Mouse (Mus musculus): Measurements from ENCODE around the gene Zfp618.

GRCm38 (mm10) chr4:63186281-63186870 lies 221.0 kb downstream of the Zfp618 start:
- TF ChIP-seq CTCF (IDR thresholded peaks at IDR 0.05; ENCODE audit: control insufficient read depth, insufficient read depth, insufficient replicate concordance, low read depth, low read length) (no peak), POLR2A (IDR thresholded peaks at IDR 0.05; ENCODE audit: control insufficient read depth, low read depth, low read length) (no peak)

Data from testis, adult 2 months (tissue).